Mouse (Mus musculus): ENCODE results near the gene Fam227b. TPM values are rescaled to one million over a fixed set of nuclear protein-coding genes. Genes with fewer than 3 reads are reported as not detected.

The Fam227b gene
- polyA plus RNA-seq, 1 experiment from 2014 or later: not detected

GRCm38 (mm10) chr2:125975206-125975605, 176.6 kb downstream of the Fam227b start:
- Histone ChIP-seq H3K9me3 (replicated peaks; ENCODE audit: control insufficient read depth, low read length) (no peaks in the 10 kb centered on the region), H3K36me3 (ENCODE audit: control insufficient read depth, insufficient read depth) (no peaks in the 10 kb centered on the region), H3K27me3 (ENCODE audit: control insufficient read depth, insufficient read depth, low read depth, low read length) (no peaks in the 10 kb centered on the region), H3K4me1 (ENCODE audit: control insufficient read depth, low read depth, low read length) (no peaks in the 10 kb centered on the region), H3K9ac (ENCODE audit: low read depth, low read length) (no peak overlapping the region), H3K4me2 (ENCODE audit: low read depth, low read length) (no peak overlapping the region), H3K27ac (ENCODE audit: low read length) (no peak overlapping the region), H3K4me3 (ENCODE audit: low read depth, low read length) (no peak overlapping the region)
- no peak for ATAC-seq (ENCODE audit: low read depth)
- WGBS (ENCODE audit: insufficient replicate concordance): 85% methylated on average over 10 of the region's 10 CpGs

GRCm38 (mm10) chr2:125973207-125973606, 178.6 kb downstream of the Fam227b start:
- H3K27ac ChIP-seq (ENCODE audit: low read length): no peak overlapping the region
- WGBS (ENCODE audit: insufficient replicate concordance): 64% methylated on average over 6 of the region's 6 CpGs
- H3K9ac ChIP-seq (ENCODE audit: low read depth, low read length): no peak overlapping the region
- no peak overlapping the region for H3K4me3 ChIP-seq (ENCODE audit: low read depth, low read length)
- H3K9me3 ChIP-seq (replicated peaks; ENCODE audit: control insufficient read depth, low read length): no peaks in the 10 kb centered on the region
- no peaks in the 10 kb centered on the region for H3K27me3 ChIP-seq (ENCODE audit: control insufficient read depth, insufficient read depth, low read depth, low read length)
- no peak overlapping the region for H3K4me2 ChIP-seq (ENCODE audit: low read depth, low read length)
- ATAC-seq (ENCODE audit: low read depth): no peak
- no peaks in the 10 kb centered on the region for H3K4me1 ChIP-seq (ENCODE audit: control insufficient read depth, low read depth, low read length)
- no peaks in the 10 kb centered on the region for H3K36me3 ChIP-seq (ENCODE audit: control insufficient read depth, insufficient read depth)

DNA sequence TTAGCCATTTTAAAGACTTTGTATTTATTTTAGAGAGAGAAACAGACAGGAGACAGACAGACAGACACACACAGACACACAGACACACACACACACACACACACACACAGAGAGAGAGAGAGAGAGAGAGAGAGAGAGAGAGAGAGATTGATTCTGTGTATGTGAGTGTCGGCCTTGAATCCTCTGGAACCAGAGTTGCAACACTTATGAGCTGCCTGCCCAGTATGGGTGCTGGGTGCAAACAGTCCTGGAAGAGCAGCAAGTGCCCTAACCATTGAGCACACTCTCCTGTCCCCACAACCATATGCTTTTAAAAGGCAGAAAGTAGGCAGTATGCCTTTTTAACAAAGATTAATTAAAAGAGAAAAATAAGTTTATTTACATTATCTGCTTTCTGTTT, 183.0 kb downstream of the Fam227b start:
- Histone ChIP-seq H3K9me3 (replicated peaks; ENCODE audit: control insufficient read depth, low read length) (no peaks in the 10 kb centered on the region), H3K27me3 (ENCODE audit: control insufficient read depth, insufficient read depth, low read depth, low read length) (no peaks in the 10 kb centered on the region), H3K27ac (ENCODE audit: low read length) (no peak overlapping the region), H3K36me3 (ENCODE audit: control insufficient read depth, insufficient read depth) (no peaks in the 10 kb centered on the region), H3K9ac (ENCODE audit: low read depth, low read length) (no peak overlapping the region), H3K4me1 (ENCODE audit: control insufficient read depth, low read depth, low read length) (no peaks in the 10 kb centered on the region), H3K4me2 (ENCODE audit: low read depth, low read length) (no peak overlapping the region), H3K4me3 (ENCODE audit: low read depth, low read length) (no peak overlapping the region)
- WGBS (ENCODE audit: insufficient replicate concordance): 55% methylated on average over 1 of the region's 1 CpGs
- ATAC-seq (ENCODE audit: low read depth): no peak

- Histone ChIP-seq H3K27ac (ENCODE audit: low read length) (no peak overlapping the region), H3K4me2 (ENCODE audit: low read depth, low read length) (no peak overlapping the region)
- no peak for ATAC-seq (ENCODE audit: low read depth)
Measured at GRCm38 (mm10) chr2:125948195-125948594, 203.6 kb downstream of the Fam227b start.

GRCm38 (mm10) chr2:125943301-125943700, 208.5 kb downstream of the Fam227b start:
- WGBS (ENCODE audit: insufficient replicate concordance): 48% methylated on average over 1 of the region's 1 CpGs
- H3K9me3 ChIP-seq (replicated peaks; ENCODE audit: control insufficient read depth, low read length): no peaks in the 10 kb centered on the region
- no peak overlapping the region for H3K27ac ChIP-seq (ENCODE audit: low read length)

More at GRCm38 (mm10) chr2:125948195-125948594, 203.6 kb downstream of the Fam227b start:
- Histone ChIP-seq H3K4me3 (ENCODE audit: low read depth, low read length) (no peak overlapping the region), H3K36me3 (ENCODE audit: control insufficient read depth, insufficient read depth) (no peaks in the 10 kb centered on the region), H3K4me1 (ENCODE audit: control insufficient read depth, low read depth, low read length) (no peaks in the 10 kb centered on the region), H3K9me3 (replicated peaks; ENCODE audit: control insufficient read depth, low read length) (no peaks in the 10 kb centered on the region), H3K27me3 (ENCODE audit: control insufficient read depth, insufficient read depth, low read depth, low read length) (no peaks in the 10 kb centered on the region), H3K9ac (ENCODE audit: low read depth, low read length) (no peak overlapping the region)
- 61% methylated on average over 2 of the region's 2 CpGs for WGBS (ENCODE audit: insufficient replicate concordance)

DNA sequence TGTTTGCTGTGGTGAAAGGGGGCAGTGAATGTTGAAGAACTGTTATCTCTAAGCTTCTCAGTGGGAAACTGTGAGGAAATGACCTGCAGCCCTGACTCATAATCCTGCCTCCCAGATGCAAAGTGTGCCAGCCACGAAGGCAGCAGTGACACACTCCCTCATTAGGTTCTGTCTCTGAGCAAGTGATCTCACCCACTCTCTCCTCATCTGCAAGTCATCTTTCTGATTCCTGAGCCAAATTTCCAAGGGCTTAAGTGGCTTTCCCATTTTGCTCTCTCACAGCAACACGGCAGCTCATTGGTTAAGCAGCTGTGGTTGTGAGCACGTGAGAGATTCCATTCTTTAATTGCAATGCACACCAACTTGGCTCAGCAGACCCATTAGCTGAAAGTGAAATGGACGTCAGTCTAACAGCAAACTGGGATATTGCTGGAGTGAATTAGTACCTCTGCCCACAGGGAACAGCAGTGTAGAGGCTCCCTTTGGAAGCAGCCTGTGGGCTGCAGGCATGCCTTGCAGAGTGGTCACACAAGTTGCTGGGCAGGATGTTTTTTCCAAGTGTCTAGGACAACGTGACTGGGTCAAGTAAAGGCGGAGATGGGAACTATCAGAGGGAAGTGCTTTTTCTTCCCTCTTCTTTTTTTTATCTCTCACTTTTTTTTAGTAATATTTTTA, 210.6 kb downstream of the Fam227b start:
- no peak for ATAC-seq (ENCODE audit: low read depth)
- H3K9me3 ChIP-seq (replicated peaks; ENCODE audit: control insufficient read depth, low read length): no peaks in the 10 kb centered on the region
- H3K27me3 ChIP-seq (ENCODE audit: control insufficient read depth, insufficient read depth, low read depth, low read length): no peaks in the 10 kb centered on the region
- 62% methylated on average over 6 of the region's 6 CpGs for WGBS (ENCODE audit: insufficient replicate concordance)
- H3K36me3 ChIP-seq (ENCODE audit: control insufficient read depth, insufficient read depth): no peaks in the 10 kb centered on the region
- no peak overlapping the region for H3K9ac ChIP-seq (ENCODE audit: low read depth, low read length)
- H3K4me1 ChIP-seq (ENCODE audit: control insufficient read depth, low read depth, low read length): no peaks in the 10 kb centered on the region
- H3K4me3 ChIP-seq (ENCODE audit: low read depth, low read length): no peak overlapping the region
- H3K27ac ChIP-seq (ENCODE audit: low read length): no peak overlapping the region
- H3K4me2 ChIP-seq (ENCODE audit: low read depth, low read length): no peak overlapping the region

More at GRCm38 (mm10) chr2:125943301-125943700, 208.5 kb downstream of the Fam227b start:
- H3K4me2 ChIP-seq (ENCODE audit: low read depth, low read length): no peak overlapping the region
- H3K4me1 ChIP-seq (ENCODE audit: control insufficient read depth, low read depth, low read length): no peaks in the 10 kb centered on the region
- H3K27me3 ChIP-seq (ENCODE audit: control insufficient read depth, insufficient read depth, low read depth, low read length): no peaks in the 10 kb centered on the region
- H3K9ac ChIP-seq (ENCODE audit: low read depth, low read length): no peak overlapping the region
- no peak for ATAC-seq (ENCODE audit: low read depth)
- H3K36me3 ChIP-seq (ENCODE audit: control insufficient read depth, insufficient read depth): no peaks in the 10 kb centered on the region
- H3K4me3 ChIP-seq (ENCODE audit: low read depth, low read length): no peak overlapping the region

- no peak overlapping the region for H3K9ac ChIP-seq (ENCODE audit: low read depth, low read length)
- no peak overlapping the region for H3K4me3 ChIP-seq (ENCODE audit: low read depth, low read length)
- no peaks in the 10 kb centered on the region for H3K36me3 ChIP-seq (ENCODE audit: control insufficient read depth, insufficient read depth)
- ATAC-seq (ENCODE audit: low read depth): no peak
- no peak overlapping the region for H3K27ac ChIP-seq (ENCODE audit: low read length)
- no peaks in the 10 kb centered on the region for H3K9me3 ChIP-seq (replicated peaks; ENCODE audit: control insufficient read depth, low read length)
- no peaks in the 10 kb centered on the region for H3K4me1 ChIP-seq (ENCODE audit: control insufficient read depth, low read depth, low read length)
- H3K27me3 ChIP-seq (ENCODE audit: control insufficient read depth, insufficient read depth, low read depth, low read length): no peaks in the 10 kb centered on the region
- 63% methylated on average over 6 of the region's 6 CpGs for WGBS (ENCODE audit: insufficient replicate concordance)
- no peak overlapping the region for H3K4me2 ChIP-seq (ENCODE audit: low read depth, low read length)
Measured at GRCm38 (mm10) chr2:125938993-125939642, 212.7 kb downstream of the Fam227b start.

DNA sequence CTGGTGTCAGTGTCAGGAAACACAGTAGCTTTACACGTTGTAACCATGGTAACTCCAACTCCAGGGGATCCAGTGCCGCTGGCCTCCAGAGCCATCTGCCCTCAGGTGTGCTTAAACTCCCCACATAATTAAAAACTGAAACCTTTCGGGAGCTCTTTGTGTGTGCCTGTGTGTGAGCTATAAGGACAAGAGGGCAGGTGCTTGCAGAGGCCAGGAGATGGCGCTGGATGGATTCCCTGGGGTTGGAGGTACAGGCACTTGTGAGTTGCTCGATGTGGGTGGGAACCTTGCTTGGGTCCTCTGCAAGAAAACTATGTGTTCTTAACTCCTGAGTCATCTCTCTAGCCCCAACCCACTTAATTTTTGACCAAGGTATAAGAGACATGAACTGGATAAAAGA, 215.4 kb downstream of the Fam227b start:
- Histone ChIP-seq H3K4me3 (ENCODE audit: low read depth, low read length) (no peak overlapping the region), H3K36me3 (ENCODE audit: control insufficient read depth, insufficient read depth) (no peaks in the 10 kb centered on the region), H3K4me2 (ENCODE audit: low read depth, low read length) (no peak overlapping the region), H3K9me3 (replicated peaks; ENCODE audit: control insufficient read depth, low read length) (no peaks in the 10 kb centered on the region), H3K4me1 (ENCODE audit: control insufficient read depth, low read depth, low read length) (no peaks in the 10 kb centered on the region), H3K9ac (ENCODE audit: low read depth, low read length) (no peak overlapping the region), H3K27ac (ENCODE audit: low read length) (no peak overlapping the region), H3K27me3 (ENCODE audit: control insufficient read depth, insufficient read depth, low read depth, low read length) (no peaks in the 10 kb centered on the region)
- ATAC-seq (ENCODE audit: low read depth): no peak
- WGBS (ENCODE audit: insufficient replicate concordance): 58% methylated on average over 5 of the region's 5 CpGs

DNA sequence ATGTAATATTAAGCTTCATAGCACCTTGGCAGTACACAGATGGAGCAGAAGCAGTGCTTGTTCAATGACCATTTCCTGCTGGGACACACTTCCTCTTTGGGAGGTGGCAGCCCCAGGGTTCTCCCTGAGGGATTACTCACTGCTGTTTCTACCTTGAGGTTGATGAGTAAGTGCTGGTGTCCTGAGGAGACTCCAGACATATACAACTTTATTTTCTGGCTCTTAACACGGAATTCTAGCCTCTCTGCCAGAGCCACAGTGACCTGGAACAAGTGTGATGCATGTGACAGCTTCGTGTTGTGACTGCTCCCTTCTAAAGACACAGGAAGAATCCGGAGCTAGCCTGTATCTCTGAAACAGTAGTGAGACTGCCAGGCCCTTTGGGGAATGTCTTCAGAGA, 217.8 kb downstream of the Fam227b start:
- Histone ChIP-seq H3K9ac (ENCODE audit: low read depth, low read length) (no peak overlapping the region), H3K9me3 (replicated peaks; ENCODE audit: control insufficient read depth, low read length) (no peaks in the 10 kb centered on the region), H3K27me3 (ENCODE audit: control insufficient read depth, insufficient read depth, low read depth, low read length) (no peaks in the 10 kb centered on the region), H3K4me1 (ENCODE audit: control insufficient read depth, low read depth, low read length) (no peaks in the 10 kb centered on the region), H3K4me2 (ENCODE audit: low read depth, low read length) (no peak overlapping the region), H3K36me3 (ENCODE audit: control insufficient read depth, insufficient read depth) (no peaks in the 10 kb centered on the region), H3K4me3 (ENCODE audit: low read depth, low read length) (no peak overlapping the region), H3K27ac (ENCODE audit: low read length) (no peak overlapping the region)
- 56% methylated on average over 3 of the region's 3 CpGs for WGBS (ENCODE audit: insufficient replicate concordance)
- no peak for ATAC-seq (ENCODE audit: low read depth)

All from liver, embryonic 16.5 days (tissue).